ENCODE assay signal across 8 mouse cellular contexts in genomic region chr3:145627830-145628229, GRCm38 (mm10). TPM values are rescaled to one million over a fixed set of nuclear protein-coding genes. Genes with fewer than 3 reads are reported as not detected.
DNase-seq lines count a peak whose midpoint lies in the region; ATAC-seq and TF ChIP-seq lines count a peak whose summit lies in the region.

No protein-coding gene starts in this region.

- no peak overlapping the region for H3K4me2 ChIP-seq in liver, postnatal 0 days (ENCODE audit: low read depth, low read length)
- no peak overlapping the region for H3K4me2 ChIP-seq in forebrain, postnatal 0 days (ENCODE audit: low read depth)
- H3K4me2 ChIP-seq in midbrain, postnatal 0 days (ENCODE audit: low read depth, low read length, poor library complexity, severe bottlenecking) = no peak overlapping the region

- WGBS in liver, postnatal 0 days (ENCODE audit: insufficient replicate concordance) = 74% methylated on average over 3 of the region's 3 CpGs
- WGBS in forebrain, postnatal 0 days = 77% methylated on average over 3 of the region's 3 CpGs
- WGBS in midbrain, postnatal 0 days = 86% methylated on average over 3 of the region's 3 CpGs

- no peaks in the 10 kb centered on the region for H3K27me3 ChIP-seq in liver, postnatal 0 days (ENCODE audit: insufficient read depth, low read length)
- no peaks in the 10 kb centered on the region for H3K27me3 ChIP-seq in forebrain, postnatal 0 days (ENCODE audit: insufficient read depth, low read length)
- no peaks in the 10 kb centered on the region for H3K27me3 ChIP-seq in midbrain, postnatal 0 days (ENCODE audit: insufficient read depth, low read length)

- no peak overlapping the region for H3K9ac ChIP-seq in liver, postnatal 0 days (replicated peaks)
- no peak overlapping the region for H3K9ac ChIP-seq in forebrain, postnatal 0 days
- H3K9ac ChIP-seq in midbrain, postnatal 0 days (replicated peaks; ENCODE audit: low read length, poor library complexity, severe bottlenecking) = no peak overlapping the region

- no peaks in the 10 kb centered on the region for H3K9me3 ChIP-seq in liver, postnatal 0 days (ENCODE audit: low read length)
- no peaks in the 10 kb centered on the region for H3K9me3 ChIP-seq in forebrain, postnatal 0 days (ENCODE audit: low read length)
- H3K9me3 ChIP-seq in midbrain, postnatal 0 days (ENCODE audit: low read length) = no peaks in the 10 kb centered on the region

- DNase-seq in adrenal gland, postnatal 36 days = peak; percentile 24 to 39
- DNase-seq in adrenal gland, postnatal 4 days (ENCODE audit: low spot score in 2 of 2) = no peak
- DNase-seq in liver, postnatal 0 days = no peak
- no peak for DNase-seq in liver
- no peak for DNase-seq in forebrain, postnatal 0 days
- DNase-seq in midbrain, postnatal 0 days (ENCODE audit: low spot score) = peak; percentile 47
- DNase-seq in right cerebral cortex, postnatal 25 days = no peak
- no peak for DNase-seq in cerebellum, adult 9-11 months

- no peaks in the 10 kb centered on the region for H3K36me3 ChIP-seq in liver, postnatal 0 days (replicated peaks; ENCODE audit: insufficient read depth, low read length)
- H3K36me3 ChIP-seq in forebrain, postnatal 0 days (ENCODE audit: insufficient read depth) = no peaks in the 10 kb centered on the region
- H3K36me3 ChIP-seq in midbrain, postnatal 0 days (ENCODE audit: insufficient read depth, low read length) = no peaks in the 10 kb centered on the region

- peaks cover 5% of the 10 kb centered on the region; the same call in 1 of the 2 replicates for H3K4me1 ChIP-seq in liver, postnatal 0 days (ENCODE audit: insufficient read depth)
- H3K4me1 ChIP-seq in forebrain, postnatal 0 days (ENCODE audit: insufficient read depth) = no peaks in the 10 kb centered on the region
- H3K4me1 ChIP-seq in midbrain, postnatal 0 days (ENCODE audit: insufficient read depth, low read length) = no peaks in the 10 kb centered on the region

- ATAC-seq in liver, postnatal 0 days = no peak
- peak; percentile 49; the same call in 1 of the 2 replicates for ATAC-seq in forebrain, postnatal 0 days
- no peak for ATAC-seq in midbrain, postnatal 0 days (ENCODE audit: low FRiP score)

- no peak overlapping the region for H3K27ac ChIP-seq in liver, postnatal 0 days (ENCODE audit: low read depth)
- H3K27ac ChIP-seq in forebrain, postnatal 0 days (ENCODE audit: low read depth, low read length) = no peak overlapping the region
- H3K27ac ChIP-seq in midbrain, postnatal 0 days (ENCODE audit: low read depth, low read length) = no peak overlapping the region

- no peak overlapping the region for H3K4me3 ChIP-seq in liver, postnatal 0 days (ENCODE audit: low read depth, low read length)
- no peak overlapping the region for H3K4me3 ChIP-seq in forebrain, postnatal 0 days (ENCODE audit: low read depth, low read length)
- H3K4me3 ChIP-seq in midbrain, postnatal 0 days (ENCODE audit: low read depth, low read length) = no peak overlapping the region

- no peak for TF ChIP-seq EP300 in liver, postnatal 0 days (IDR thresholded peaks at IDR 0.05; ENCODE audit: low read depth)

- peak; percentile 57 for TF ChIP-seq CTCF in liver, postnatal 0 days (IDR thresholded peaks at IDR 0.05; ENCODE audit: low read depth)
- TF ChIP-seq CTCF in forebrain, postnatal 0 days (IDR thresholded peaks at IDR 0.05; ENCODE audit: low read depth) = peak; percentile 60
- peak; percentile 63 for TF ChIP-seq CTCF in midbrain, postnatal 0 days (IDR thresholded peaks at IDR 0.05)

RNA-seq across cellular contexts. Expression of gene Ccn1, which starts 22.0 kb away (rescaled TPM):
- total RNA-seq in adrenal gland, postnatal 36 days (2021) = 10 to 100 TPM; 19.4 to 25.8 TPM
- total RNA-seq in adrenal gland, postnatal 4 days (2021) = 10 to 100 TPM; 13.3 to 13.7 TPM
- polyA plus RNA-seq in liver, postnatal 0 days (2015; fragmentation: Nextera tagmentation; extraction: Ambion mirVana) = 3.5 and 3.9 TPM in 2 replicates
- 8.5 and 8.9 TPM in 2 replicates for total RNA-seq in forebrain, postnatal 0 days (2014; rRNA removed)
- polyA plus RNA-seq in forebrain, postnatal 0 days (2015; fragmentation: Nextera tagmentation; extraction: Ambion mirVana) = 11.7 and 13.6 TPM in 2 replicates
- 3.8 and 4.9 TPM in 2 replicates for total RNA-seq in midbrain, postnatal 0 days (2014; rRNA removed)
- 5.3 and 5.6 TPM in 2 replicates for polyA plus RNA-seq in midbrain, postnatal 0 days (2015; fragmentation: Nextera tagmentation; extraction: Ambion mirVana)

RNA-seq across cellular contexts. Expression of gene Znhit6, which starts 51.8 kb away (rescaled TPM):
- total RNA-seq in adrenal gland, postnatal 36 days (2021) = 10 to 100 TPM; 17.4 to 17.7 TPM
- total RNA-seq in adrenal gland, postnatal 4 days (2021) = 10 to 100 TPM; 20.8 to 23.5 TPM
- 11.3 and 12.4 TPM in 2 replicates for polyA plus RNA-seq in liver, postnatal 0 days (2015; fragmentation: Nextera tagmentation; extraction: Ambion mirVana)
- total RNA-seq in forebrain, postnatal 0 days (2014; rRNA removed) = 7.5 and 15.8 TPM in 2 replicates
- polyA plus RNA-seq in forebrain, postnatal 0 days (2015; fragmentation: Nextera tagmentation; extraction: Ambion mirVana) = 30.7 and 32.6 TPM in 2 replicates
- total RNA-seq in midbrain, postnatal 0 days (2014; rRNA removed) = 8.1 and 12.0 TPM in 2 replicates
- 34.6 and 36.6 TPM in 2 replicates for polyA plus RNA-seq in midbrain, postnatal 0 days (2015; fragmentation: Nextera tagmentation; extraction: Ambion mirVana)

Comparison
In these comparisons a context has a peak if more than half of its experiments do, and no peak if none do; other contexts are left out.
1. DNase-seq: peak in adrenal gland, postnatal 36 days (2 of 2) and midbrain, postnatal 0 days (single experiment); none in adrenal gland, postnatal 4 days (0 of 2), liver, postnatal 0 days (single experiment), liver (single experiment), forebrain, postnatal 0 days (single experiment), right cerebral cortex, postnatal 25 days (single experiment) and cerebellum, adult 9-11 months (single experiment).
2. Peak in every context shown above with its lines, with median percentiles within 50 percentile points of each other: CTCF ChIP-seq.